Mouse (Mus musculus) A20 (cell line): ENCODE data around the gene Atg101.

Experiments used
- DNase-seq: peaks from one replicate; pipeline ENCODE4 v3.0.0-alpha.2; 2011; ENCODE audit warnings: low read depth, low spot score

Atg101 gene

DNA sequence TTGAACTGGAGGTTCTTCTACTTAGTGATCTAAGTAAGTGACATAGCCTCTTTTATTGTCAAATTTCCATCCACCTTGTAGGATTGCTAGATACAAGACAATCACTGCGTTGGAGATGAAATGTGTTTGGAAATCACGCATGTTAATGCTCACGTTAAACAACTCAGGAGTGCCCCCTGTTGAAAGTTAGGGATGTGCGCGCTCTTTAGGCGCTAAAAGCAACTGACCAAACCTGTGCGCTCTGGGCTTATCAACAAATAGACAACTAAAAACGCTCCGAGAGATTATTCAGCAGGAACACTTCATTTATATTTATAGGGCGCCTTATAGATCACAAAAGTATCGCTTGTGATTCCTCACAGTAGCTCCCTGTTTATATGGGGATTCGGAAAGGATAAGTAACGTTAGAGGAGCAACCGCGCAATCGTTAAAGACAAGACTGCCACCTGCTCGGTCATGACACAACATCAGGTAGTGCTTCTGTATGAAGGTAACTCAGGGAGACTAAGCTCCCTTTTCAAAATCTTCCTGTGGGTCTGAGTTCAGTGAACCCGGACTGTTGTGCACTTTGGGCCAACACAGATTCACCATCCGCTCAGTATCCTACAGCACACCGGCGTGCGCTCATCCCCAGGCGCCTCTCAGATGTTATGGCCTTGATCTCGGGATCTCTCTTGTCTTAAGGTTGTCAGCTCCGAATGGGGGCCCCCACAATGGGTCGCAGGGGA, 725 bp upstream of the Atg101 start:
- DNase-seq, result peak; percentile 86

DNA sequence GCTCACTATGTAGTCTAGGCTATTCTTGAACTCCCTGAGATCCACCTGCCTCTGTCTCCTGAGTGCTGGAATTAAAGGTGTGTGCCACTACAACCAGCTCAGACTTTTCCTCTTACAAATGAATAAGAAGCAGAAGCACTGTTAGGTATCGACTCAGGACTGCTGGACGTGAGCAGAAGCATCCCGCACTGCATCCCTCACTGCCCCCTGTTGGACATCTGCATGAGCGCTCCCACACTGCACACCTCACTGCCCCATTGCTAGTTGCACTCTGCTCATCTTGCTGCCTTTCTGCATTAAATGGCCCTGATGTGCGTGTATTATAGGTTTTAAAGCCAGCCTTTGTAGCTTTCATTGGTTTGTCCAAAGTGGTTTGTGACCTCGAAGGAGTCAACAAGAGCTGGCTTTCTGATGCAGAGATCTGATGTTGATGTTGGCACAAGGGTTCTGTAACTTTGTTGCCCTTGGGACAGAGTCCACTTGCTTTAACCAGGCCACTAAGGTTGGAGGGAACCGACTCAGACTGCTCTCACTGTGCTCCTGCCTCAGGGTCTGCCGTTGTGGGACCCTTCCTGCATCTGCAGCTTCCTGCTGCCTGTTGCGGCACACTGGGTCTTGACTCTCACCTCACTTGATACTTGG, 2.2 kb downstream of the Atg101 start:
- DNase-seq, result peak; percentile 40

- DNase-seq, result no peak
Observed at GRCm38 (mm10) chr15:101287361-101287760, 3.3 kb downstream of the Atg101 start.

GRCm38 (mm10) chr15:101290354-101290753, 6.3 kb downstream of the Atg101 start:
- no peak for DNase-seq

DNA sequence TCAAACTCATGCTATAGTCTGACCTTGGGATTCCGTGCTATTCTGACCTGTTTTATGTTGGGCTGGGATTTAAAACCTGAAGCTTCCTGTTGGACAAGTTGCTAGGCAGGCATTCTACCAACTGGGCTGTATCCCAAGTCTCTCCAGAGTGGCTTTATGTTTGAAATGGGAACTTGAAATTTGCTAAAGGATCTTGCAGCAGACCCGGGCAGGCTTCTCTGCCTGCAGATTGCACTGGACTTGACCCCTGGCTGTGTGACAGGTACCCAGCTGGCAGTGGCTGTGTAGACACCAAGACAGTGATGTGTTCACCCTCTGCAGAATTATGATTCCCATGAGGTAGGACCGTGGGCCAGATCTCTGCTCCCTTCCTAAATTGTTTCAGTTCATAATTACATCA, 7.9 kb downstream of the Atg101 start:
- no peak for DNase-seq

DNA sequence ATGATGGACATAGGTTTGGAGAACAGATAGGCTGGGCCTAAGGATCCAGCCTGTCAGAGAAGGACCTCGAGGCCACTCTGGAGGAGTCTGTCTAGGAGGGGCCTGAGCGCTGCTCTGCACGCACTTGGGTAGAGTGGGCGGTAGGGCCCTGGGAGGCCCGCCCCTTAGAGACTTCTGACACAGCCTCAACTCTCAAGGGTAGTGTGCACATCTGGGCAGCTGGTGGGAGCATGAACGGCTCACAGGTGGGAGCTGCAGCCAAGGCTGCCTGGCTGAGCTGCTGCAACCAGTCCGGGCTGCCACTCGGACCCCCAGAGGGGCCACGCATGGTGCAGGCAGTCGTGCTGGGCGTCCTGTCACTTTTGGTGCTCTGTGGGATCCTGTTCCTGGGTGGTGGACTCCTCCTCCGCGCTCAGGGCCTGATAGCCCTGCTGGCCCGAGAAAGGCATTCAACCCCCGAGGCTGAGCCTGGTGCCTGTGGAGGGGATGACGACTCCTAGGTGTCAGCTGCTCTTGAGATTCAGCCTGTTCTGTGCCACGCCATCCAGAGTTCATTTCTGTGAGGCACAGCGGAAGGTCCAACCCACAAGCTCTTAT, 9.1 kb downstream of the Atg101 start, which contains the start of gene 6030408B16Rik:
Gene 6030408B16Rik (plus strand): TSS at position 188 of the 597 bp plus-strand sequence.
- DNase-seq, result no peak

DNA sequence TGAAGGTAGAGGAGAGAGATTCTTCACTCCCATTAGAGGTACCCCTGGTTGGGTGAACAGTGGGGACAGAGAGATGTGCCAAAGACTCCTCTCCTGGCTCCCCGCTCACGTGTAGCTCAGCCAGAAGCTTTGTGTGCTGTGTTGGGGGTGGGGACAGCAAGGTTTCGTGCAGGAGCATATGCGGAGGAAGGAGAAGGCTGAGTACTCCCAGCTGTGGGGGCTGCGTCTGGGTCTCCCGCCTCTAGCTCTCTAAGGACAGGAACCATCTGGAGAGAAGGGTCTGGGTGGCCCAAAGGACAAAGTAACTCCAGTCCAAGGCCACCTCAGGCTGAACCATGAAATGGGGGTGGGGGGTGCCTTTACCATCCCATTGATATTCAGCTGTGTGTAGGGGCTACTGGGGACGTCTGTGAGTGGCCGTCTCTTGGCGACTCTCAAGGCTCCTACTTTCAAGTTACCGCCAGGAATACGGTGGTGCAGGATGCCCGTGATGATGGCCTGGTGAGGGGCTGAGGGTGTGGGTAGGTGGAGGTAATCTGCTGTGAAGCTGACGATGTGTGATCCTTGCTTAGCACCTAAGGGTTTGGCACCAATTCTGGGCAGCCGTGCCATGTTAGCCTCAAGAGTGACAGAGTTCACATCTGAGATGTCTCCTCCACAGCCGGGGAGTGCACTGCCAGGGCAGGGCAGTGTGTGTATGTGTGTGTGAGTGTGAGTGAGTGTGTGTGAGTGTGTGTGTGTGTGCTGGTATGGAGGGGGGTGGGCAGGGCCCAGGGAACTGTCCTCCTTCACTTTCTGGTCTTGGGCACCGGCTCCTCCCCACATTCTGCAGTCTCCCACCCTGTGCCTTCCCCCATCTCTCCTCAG, 10.2 kb downstream of the Atg101 start:
- DNase-seq, result no peak

GRCm38 (mm10) chr15:101295106-101295505, 11.0 kb downstream of the Atg101 start:
- DNase-seq, result no peak

DNA sequence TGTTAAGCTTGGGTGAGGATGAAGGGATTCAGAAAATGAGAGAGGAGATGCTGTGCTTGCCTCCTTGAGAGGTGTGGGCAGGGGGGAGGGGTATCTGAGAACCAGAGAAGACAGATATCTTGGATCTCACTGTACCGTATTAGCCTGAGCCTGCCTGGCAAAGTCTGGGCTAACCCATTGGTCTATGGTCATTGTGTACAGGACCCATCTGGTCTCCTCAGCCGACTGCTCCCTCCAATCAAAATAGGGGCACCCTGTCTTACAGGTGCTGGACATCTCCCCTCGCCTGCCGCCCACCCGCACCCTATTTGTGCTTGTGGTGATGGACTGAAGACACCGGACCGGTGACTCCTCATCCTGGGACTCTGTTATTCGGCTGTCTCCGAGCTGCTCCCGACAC, 11.5 kb downstream of the Atg101 start:
- DNase-seq, result no peak

GRCm38 (mm10) chr15:101296091-101296490, 12.0 kb downstream of the Atg101 start:
- DNase-seq, result no peak

DNA sequence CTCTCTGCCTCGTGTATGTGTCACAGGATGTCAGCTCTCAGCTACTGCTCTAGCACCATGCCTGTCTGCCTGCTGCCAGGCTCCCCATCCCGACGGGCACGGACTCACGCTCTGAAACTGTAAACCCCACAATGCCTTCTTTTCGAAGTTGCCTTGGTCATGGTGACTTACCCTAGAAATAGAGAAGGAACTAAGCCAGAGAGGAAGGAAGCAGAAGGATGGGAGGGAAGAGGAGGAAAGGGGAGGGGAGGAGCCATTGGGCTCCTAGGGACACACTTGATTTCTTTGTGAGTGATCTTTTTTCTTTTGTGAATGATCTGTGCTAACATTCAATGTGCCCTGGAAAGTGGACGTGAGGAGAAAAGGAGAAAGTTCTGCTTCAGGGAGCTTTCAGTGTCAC, 13.9 kb downstream of the Atg101 start:
- DNase-seq, result no peak

GRCm38 (mm10) chr15:101298550-101298949, 14.5 kb downstream of the Atg101 start:
- DNase-seq, result no peak

GRCm38 (mm10) chr15:101299480-101299960, 15.4 kb downstream of the Atg101 start:
- no peak for DNase-seq

- no peak for DNase-seq
Observed at GRCm38 (mm10) chr15:101300128-101300527, 16.1 kb downstream of the Atg101 start.

DNA sequence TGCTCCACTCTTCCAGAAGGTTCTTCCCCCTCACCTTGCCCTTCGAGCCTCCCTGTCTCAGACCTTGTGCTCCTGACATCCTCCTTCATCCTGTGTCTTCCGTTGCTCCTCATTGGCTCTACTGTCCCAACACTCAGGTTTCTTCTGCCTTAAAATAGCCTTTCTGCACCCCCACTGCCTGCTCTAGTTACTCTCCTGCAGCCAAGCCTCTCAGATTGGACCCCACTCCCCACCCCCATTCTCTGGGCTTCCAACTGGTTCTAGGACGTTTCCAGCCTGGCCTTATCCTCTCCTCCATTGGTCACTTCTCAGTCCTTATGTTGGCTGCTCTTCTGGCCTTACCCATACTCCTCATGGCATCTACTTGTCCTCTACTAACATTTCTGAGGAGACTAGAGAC, 18.1 kb downstream of the Atg101 start:
- DNase-seq, result no peak

GRCm38 (mm10) chr15:101303830-101304229, 19.8 kb downstream of the Atg101 start:
- no peak for DNase-seq

DNA sequence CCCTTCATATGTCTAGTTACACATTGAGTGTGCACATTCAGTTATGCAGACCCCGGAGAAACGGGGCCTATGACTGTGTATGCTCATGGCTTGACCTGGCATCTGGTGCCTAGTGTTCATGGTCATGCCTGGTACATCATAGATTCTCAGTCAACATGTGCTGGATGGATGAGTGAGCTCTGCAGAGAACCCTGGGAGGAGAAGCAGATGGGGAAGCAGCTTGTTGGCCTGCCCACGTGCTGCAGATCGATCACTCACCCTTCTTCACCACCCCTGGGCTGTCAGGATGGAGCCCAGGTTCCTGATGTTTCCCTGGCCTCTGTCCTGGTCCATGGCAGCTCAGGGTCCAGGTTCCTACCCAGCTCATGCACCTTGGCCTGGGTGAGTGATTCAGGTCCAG, 22.4 kb downstream of the Atg101 start:
- no peak for DNase-seq

GRCm38 (mm10) chr15:101308440-101309348, 24.6 kb downstream of the Atg101 start:
- no peak for DNase-seq

GRCm38 (mm10) chr15:101309493-101309892, 25.4 kb downstream of the Atg101 start:
- no peak for DNase-seq

- no peak for DNase-seq
Observed at GRCm38 (mm10) chr15:101311087-101311770, 27.2 kb downstream of the Atg101 start.
